Mouse (Mus musculus) adrenal gland, postnatal 25 days (tissue): ENCODE measurements around the gene Rpap3. TPM values are rescaled to one million over a fixed set of nuclear protein-coding genes. Genes with fewer than 3 reads are reported as not detected.

Experiments
- DNase-seq: peaks from one replicate; pipeline ENCODE4 v3.0.0; 2021; ENCODE audit warnings: mixed read lengths
- total RNA-seq: library from RNA; stranded (reverse); gene quantifications from 2 replicates; pipeline ENCODE4 v1.2.3, GENCODE M21; 2021

Gene Rpap3
- total RNA-seq, 1 experiment from 2014 or later = 25.4 TPM

DNA sequence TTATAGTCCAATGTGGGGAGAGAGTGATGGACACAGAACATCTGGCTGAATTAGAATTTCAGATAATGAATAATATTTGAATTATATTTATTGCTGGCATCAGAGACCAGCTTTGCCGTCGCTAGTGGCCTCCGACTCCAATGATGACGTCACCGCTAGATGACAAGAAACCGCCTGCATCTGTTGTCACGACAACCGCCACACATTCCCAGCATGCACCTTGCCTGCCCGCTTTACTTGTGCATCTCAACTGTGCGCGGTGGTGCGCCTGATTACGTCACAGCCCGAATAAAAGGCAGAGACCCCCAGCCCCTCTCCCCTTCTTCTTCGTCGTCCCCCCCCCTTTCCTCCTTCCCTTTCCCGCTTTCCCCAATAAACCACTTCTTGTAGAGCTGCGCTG lies 57.4 kb downstream of the Rpap3 start:
- DNase-seq = no peak

GRCm38 (mm10) chr15:97646426-97646825 lies 59.2 kb downstream of the Rpap3 start:
- DNase-seq = no peak

DNA sequence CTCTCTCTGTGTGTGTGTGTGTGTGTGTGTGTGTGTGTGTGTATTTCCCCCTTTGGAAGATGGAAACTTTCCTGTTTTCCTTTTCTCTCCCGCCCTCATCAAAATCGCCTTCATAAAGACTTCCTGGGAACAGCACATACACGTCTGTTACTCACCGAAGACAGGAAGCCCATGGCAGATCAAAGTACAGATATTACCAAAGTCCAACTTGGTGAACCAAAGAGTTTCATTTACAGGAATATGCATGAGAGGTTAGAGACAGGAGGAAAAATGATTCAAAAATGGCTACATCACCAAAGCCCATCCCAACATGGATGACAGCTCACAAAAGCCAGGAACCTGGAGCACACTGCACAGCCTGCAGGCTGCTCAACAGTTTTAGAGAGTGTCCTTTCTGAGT lies 61.6 kb downstream of the Rpap3 start:
- DNase-seq = no peak

Other genes with a start within 250 kb of the Rpap3 start
- gene Endou, start 25.5 kb upstream of the Rpap3 start, total RNA-seq = 0.71 and 0.82 TPM in 2 replicates
- 16.9 and 26.0 TPM in 2 replicates for gene Rapgef3, start 62.1 kb upstream of the Rpap3 start, total RNA-seq
- 92.4 and 108 TPM in 2 replicates for gene Slc48a1, start 72.7 kb upstream of the Rpap3 start, total RNA-seq
- 93.1 and 109 TPM in 2 replicates for gene Hdac7, start 138.7 kb upstream of the Rpap3 start, total RNA-seq
- gene Vdr, start 204.8 kb upstream of the Rpap3 start, total RNA-seq = 6.0 and 8.0 TPM in 2 replicates